Mouse (Mus musculus): ENCODE results near the gene Sapcd2. TPM values are rescaled to one million over a fixed set of nuclear protein-coding genes. Genes with fewer than 3 reads are reported as not detected.

Sapcd2 gene
- polyA plus RNA-seq, 1 experiment from 2014 or later, result 11.1 TPM

Other genes with a start within 250 kb of the Sapcd2 start
- gene Nrarp, start 191.6 kb upstream of the Sapcd2 start, polyA plus RNA-seq (2015; fragmentation: Nextera tagmentation; extraction: Ambion mirVana), result 15.3 and 18.1 TPM in 2 replicates
- 1.9 and 2.0 TPM in 2 replicates for gene Tor4a, start 175.4 kb upstream of the Sapcd2 start, polyA plus RNA-seq (2015; fragmentation: Nextera tagmentation; extraction: Ambion mirVana)
- gene Nelfb, start 160.8 kb upstream of the Sapcd2 start, polyA plus RNA-seq (2015; fragmentation: Nextera tagmentation; extraction: Ambion mirVana), result 126 and 129 TPM in 2 replicates
- gene Stpg3, start 157.7 kb upstream of the Sapcd2 start, polyA plus RNA-seq (2015; fragmentation: Nextera tagmentation; extraction: Ambion mirVana), result not detected in 2 replicates
- 0.43 and 0.78 TPM in 2 replicates for gene Fam166a, start 153.6 kb upstream of the Sapcd2 start, polyA plus RNA-seq (2015; fragmentation: Nextera tagmentation; extraction: Ambion mirVana)
- gene Tubb4b, start 147.6 kb upstream of the Sapcd2 start, polyA plus RNA-seq (2015; fragmentation: Nextera tagmentation; extraction: Ambion mirVana), result 364 and 396 TPM in 2 replicates
- gene Slc34a3, start 138.0 kb upstream of the Sapcd2 start, polyA plus RNA-seq (2015; fragmentation: Nextera tagmentation; extraction: Ambion mirVana), result not detected in 2 replicates
- gene Rnf224, start 135.5 kb upstream of the Sapcd2 start, polyA plus RNA-seq (2015; fragmentation: Nextera tagmentation; extraction: Ambion mirVana), result not detected in 2 replicates
- 148 and 150 TPM in 2 replicates for gene Rnf208, start 130.1 kb upstream of the Sapcd2 start, polyA plus RNA-seq (2015; fragmentation: Nextera tagmentation; extraction: Ambion mirVana)
- 0.26 and 0.46 TPM in 2 replicates for gene Cysrt1, start 129.9 kb upstream of the Sapcd2 start, polyA plus RNA-seq (2015; fragmentation: Nextera tagmentation; extraction: Ambion mirVana)
- 6.2 and 8.4 TPM in 2 replicates for gene AL732309.1, start 125.5 kb upstream of the Sapcd2 start, polyA plus RNA-seq (2015; fragmentation: Nextera tagmentation; extraction: Ambion mirVana)
- 13.8 and 15.4 TPM in 2 replicates for gene Tmem203, start 116.9 kb upstream of the Sapcd2 start, polyA plus RNA-seq (2015; fragmentation: Nextera tagmentation; extraction: Ambion mirVana)
- 16.7 and 16.9 TPM in 2 replicates for gene Tprn, start 109.7 kb upstream of the Sapcd2 start, polyA plus RNA-seq (2015; fragmentation: Nextera tagmentation; extraction: Ambion mirVana)
- 186 and 197 TPM in 2 replicates for gene Ssna1, start 99.9 kb upstream of the Sapcd2 start, polyA plus RNA-seq (2015; fragmentation: Nextera tagmentation; extraction: Ambion mirVana)
- gene Anapc2, start 99.8 kb upstream of the Sapcd2 start, polyA plus RNA-seq (2015; fragmentation: Nextera tagmentation; extraction: Ambion mirVana), result 153 and 157 TPM in 2 replicates
- not detected in 2 replicates for gene Tmem210, start 84.2 kb upstream of the Sapcd2 start, polyA plus RNA-seq (2015; fragmentation: Nextera tagmentation; extraction: Ambion mirVana)
- 0.14 and 0.23 TPM in 2 replicates for gene Lrrc26, start 82.4 kb upstream of the Sapcd2 start, polyA plus RNA-seq (2015; fragmentation: Nextera tagmentation; extraction: Ambion mirVana)
- gene Grin1, start 53.1 kb upstream of the Sapcd2 start, polyA plus RNA-seq (2015; fragmentation: Nextera tagmentation; extraction: Ambion mirVana), result 49.1 and 51.5 TPM in 2 replicates
- gene Man1b1, start 40.0 kb upstream of the Sapcd2 start, polyA plus RNA-seq (2015; fragmentation: Nextera tagmentation; extraction: Ambion mirVana), result 44.3 and 50.3 TPM in 2 replicates
- gene Dpp7, start 16.0 kb upstream of the Sapcd2 start, polyA plus RNA-seq (2015; fragmentation: Nextera tagmentation; extraction: Ambion mirVana), result 23.8 and 25.8 TPM in 2 replicates
- gene Uap1l1, start 6.6 kb upstream of the Sapcd2 start, polyA plus RNA-seq (2015; fragmentation: Nextera tagmentation; extraction: Ambion mirVana), result 5.6 and 5.9 TPM in 2 replicates
- gene Entpd2, start 23.6 kb downstream of the Sapcd2 start, polyA plus RNA-seq (2015; fragmentation: Nextera tagmentation; extraction: Ambion mirVana), result 2.7 and 3.3 TPM in 2 replicates
- 498 and 520 TPM in 2 replicates for gene Npdc1, start 27.0 kb downstream of the Sapcd2 start, polyA plus RNA-seq (2015; fragmentation: Nextera tagmentation; extraction: Ambion mirVana)
- gene Fut7, start 50.9 kb downstream of the Sapcd2 start, polyA plus RNA-seq (2015; fragmentation: Nextera tagmentation; extraction: Ambion mirVana), result 0.17 and 0.41 TPM in 2 replicates
- gene Abca2, start 56.4 kb downstream of the Sapcd2 start, polyA plus RNA-seq (2015; fragmentation: Nextera tagmentation; extraction: Ambion mirVana), result 16.4 and 17.6 TPM in 2 replicates
- 3.3 and 3.9 TPM in 2 replicates for gene Clic3, start 84.5 kb downstream of the Sapcd2 start, polyA plus RNA-seq (2015; fragmentation: Nextera tagmentation; extraction: Ambion mirVana)
- 119 and 128 TPM in 2 replicates for gene Paxx, start 88.8 kb downstream of the Sapcd2 start, polyA plus RNA-seq (2015; fragmentation: Nextera tagmentation; extraction: Ambion mirVana)
- gene Ptgds, start 97.7 kb downstream of the Sapcd2 start, polyA plus RNA-seq (2015; fragmentation: Nextera tagmentation; extraction: Ambion mirVana), result 822 and 843 TPM in 2 replicates
- gene Lcn12, start 121.6 kb downstream of the Sapcd2 start, polyA plus RNA-seq (2015; fragmentation: Nextera tagmentation; extraction: Ambion mirVana), result not detected in 2 replicates
- 147 and 151 TPM in 2 replicates for gene Fbxw5, start 128.4 kb downstream of the Sapcd2 start, polyA plus RNA-seq (2015; fragmentation: Nextera tagmentation; extraction: Ambion mirVana)
- 6.4 and 7.4 TPM in 2 replicates for gene C8g, start 129.4 kb downstream of the Sapcd2 start, polyA plus RNA-seq (2015; fragmentation: Nextera tagmentation; extraction: Ambion mirVana)
- 18.9 and 21.2 TPM in 2 replicates for gene Traf2, start 174.6 kb downstream of the Sapcd2 start, polyA plus RNA-seq (2015; fragmentation: Nextera tagmentation; extraction: Ambion mirVana)
- 352 and 378 TPM in 2 replicates for gene Edf1, start 185.5 kb downstream of the Sapcd2 start, polyA plus RNA-seq (2015; fragmentation: Nextera tagmentation; extraction: Ambion mirVana)
- gene Mamdc4, start 202.5 kb downstream of the Sapcd2 start, polyA plus RNA-seq (2015; fragmentation: Nextera tagmentation; extraction: Ambion mirVana), result 4.7 and 4.8 TPM in 2 replicates
- 155 and 162 TPM in 2 replicates for gene Phpt1, start 202.9 kb downstream of the Sapcd2 start, polyA plus RNA-seq (2015; fragmentation: Nextera tagmentation; extraction: Ambion mirVana)
- 13.8 and 14.1 TPM in 2 replicates for gene Ajm1, start 209.4 kb downstream of the Sapcd2 start, polyA plus RNA-seq (2015; fragmentation: Nextera tagmentation; extraction: Ambion mirVana)
- gene Rabl6, start 236.2 kb downstream of the Sapcd2 start, polyA plus RNA-seq (2015; fragmentation: Nextera tagmentation; extraction: Ambion mirVana), result 71.3 and 75.7 TPM in 2 replicates
- gene Ccdc183, start 245.4 kb downstream of the Sapcd2 start, polyA plus RNA-seq (2015; fragmentation: Nextera tagmentation; extraction: Ambion mirVana), result 0.18 and 0.28 TPM in 2 replicates
- gene Tmem141, start 249.7 kb downstream of the Sapcd2 start, polyA plus RNA-seq (2015; fragmentation: Nextera tagmentation; extraction: Ambion mirVana), result 55.4 and 56.4 TPM in 2 replicates